Mouse (Mus musculus): Measurements from ENCODE around the gene 4930469K13Rik. TPM values are rescaled to one million over a fixed set of nuclear protein-coding genes. Genes with fewer than 3 reads are reported as not detected.

The 4930469K13Rik gene
- total and polyA plus RNA-seq, 3 experiments: 0.23 to 0.29 TPM; not detected in 1

DNA sequence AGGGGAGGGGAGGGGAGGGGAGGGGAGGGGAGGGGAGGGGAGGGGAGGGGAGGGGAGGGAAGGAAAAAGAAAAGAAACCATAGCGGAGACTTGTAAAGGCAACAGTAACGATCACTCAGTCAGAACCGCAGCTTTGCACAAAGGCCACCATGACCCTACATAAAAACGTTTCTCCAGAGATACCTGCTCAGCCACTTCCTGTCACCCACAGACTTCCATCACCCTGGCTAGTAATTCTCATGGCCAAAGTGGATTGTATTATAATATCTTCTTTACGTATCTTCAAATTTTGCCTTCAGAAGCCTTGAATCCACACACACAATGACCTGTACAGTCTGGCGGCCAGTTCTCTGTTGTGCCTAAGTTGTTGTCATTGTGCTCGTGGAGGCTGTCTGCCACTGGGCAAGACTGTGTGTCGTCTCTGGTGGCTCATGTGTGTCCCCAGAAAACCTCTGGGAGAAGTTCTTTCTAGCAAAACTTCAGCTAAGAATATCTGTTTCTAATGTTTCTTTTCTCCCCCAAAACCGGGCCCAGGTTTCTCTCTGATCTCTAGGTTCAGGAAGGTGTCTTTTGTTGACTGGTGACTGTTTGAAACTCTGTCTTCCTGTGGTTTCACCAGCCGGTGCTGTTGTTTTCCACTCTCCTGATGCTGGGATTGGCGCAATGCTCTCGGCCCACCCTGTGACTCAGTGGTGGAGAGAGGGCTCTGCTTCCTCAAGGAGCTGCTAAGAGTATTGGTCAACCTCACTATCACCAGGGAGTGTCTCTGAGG, 88.9 kb downstream of the 4930469K13Rik start:
- TF ChIP-seq MYC (IDR thresholded peaks at IDR 0.05; ENCODE audit: low read depth, low read length) (0 out of 2 replicates have a peak, but pooled peaks have one; percentile 6), MEF2A (IDR thresholded peaks at IDR 0.05; ENCODE audit: extremely low read depth, insufficient replicate concordance, low read depth, low read length, poor library complexity, severe bottlenecking) (no peak), JUND (IDR thresholded peaks at IDR 0.05; ENCODE audit: low read depth, low read length) (peak; percentile 8; the same call in 1 of the 2 replicates), SIN3A (IDR thresholded peaks at IDR 0.05; ENCODE audit: low read length) (peak; percentile 24), MAZ (IDR thresholded peaks at IDR 0.05; ENCODE audit: low read depth, low read length) (peak; percentile 35; the same call in 1 of the 2 replicates), HCFC1 (IDR thresholded peaks at IDR 0.05; ENCODE audit: low read depth, low read length) (peak; percentile 33; the same call in 1 of the 2 replicates), TBP (IDR thresholded peaks at IDR 0.05; ENCODE audit: low read depth, low read length) (no peak), NELFE (IDR thresholded peaks at IDR 0.05; ENCODE audit: low read depth, low read length) (no peak), UBTF (IDR thresholded peaks at IDR 0.05; ENCODE audit: borderline replicate concordance, insufficient read depth, low read depth, low read length) (no peak), ZC3H11A (IDR thresholded peaks at IDR 0.05; ENCODE audit: low read depth, low read length) (no peak), EP300 (IDR thresholded peaks at IDR 0.05; ENCODE audit: low read depth in 1 of 2, low read length in 2 of 2) (no peak), POLR2AphosphoS5 (IDR thresholded peaks at IDR 0.05; ENCODE audit: borderline replicate concordance, low read depth, low read length) (no peak), ZNF384 (IDR thresholded peaks at IDR 0.05; ENCODE audit: low read depth, low read length) (no peak), POLR2A (IDR thresholded peaks at IDR 0.05; ENCODE audit: control insufficient read depth in 1 of 2, insufficient read depth in 1 of 2, low read depth in 1 of 2, low read length in 2 of 2, poor library complexity in 1 of 2) (peak in 1 of 2 experiments; percentile 28; a peak in 1 of 4 replicates), MXI1 (IDR thresholded peaks at IDR 0.05; ENCODE audit: low read depth, low read length) (0 out of 2 replicates have a peak, but pooled peaks have one; percentile 21), ZKSCAN1 (IDR thresholded peaks at IDR 0.05; ENCODE audit: low read depth, low read length) (no peak), MAFK (IDR thresholded peaks at IDR 0.05; ENCODE audit: borderline replicate concordance, low read depth, low read length) (no peak), CHD1 (IDR thresholded peaks at IDR 0.05; ENCODE audit: low read depth, low read length) (0 out of 2 replicates have a peak, but pooled peaks have one; percentile 75), CTCF (IDR thresholded peaks at IDR 0.05 in 2 of 3, conservative IDR thresholded peaks at IDR 0.05 in 1 of 3; ENCODE audit: control insufficient read depth in 1 of 3, insufficient read depth in 1 of 3, low read depth in 2 of 3, low read length in 3 of 3, poor library complexity in 1 of 3, severe bottlenecking in 1 of 3) (no peak), ETS1 (IDR thresholded peaks at IDR 0.05; ENCODE audit: low read depth, low read length) (0 out of 2 replicates have a peak, but pooled peaks have one; percentile 13), MAX (IDR thresholded peaks at IDR 0.05; ENCODE audit: low read length) (no peak), SMC3 (IDR thresholded peaks at IDR 0.05; ENCODE audit: low read depth, low read length) (no peak)
- Histone ChIP-seq H3K4me1 (ENCODE audit: control insufficient read depth in 1 of 2, insufficient read depth in 2 of 2, low read length in 2 of 2) (peaks cover 38 to 43% of the 10 kb centered on the region in 2 experiments), H3K4me3 (ENCODE audit: control insufficient read depth in 1 of 2, insufficient read depth in 1 of 2, low read depth in 2 of 2, low read length in 2 of 2) (peak overlapping the region; percentile 14 to 40; a peak in 3 of 4 replicates), H3K9me3 (replicated peaks; ENCODE audit: insufficient read depth, low read length) (no peaks in the 10 kb centered on the region), H3K36me3 (ENCODE audit: control insufficient read depth in 1 of 2, insufficient read depth in 2 of 2, low read length in 2 of 2) (peaks cover 0 to 41% of the 10 kb centered on the region in 2 experiments; a peak in 2 of 4 replicates), H3K79me2 (ENCODE audit: control insufficient read depth, insufficient read depth, low read length, poor library complexity) (no peaks in the 10 kb centered on the region; the same call in 1 of the 2 replicates), H3K9ac (ENCODE audit: control insufficient read depth, low read depth, low read length, poor library complexity, severe bottlenecking) (peak overlapping the region; percentile 68), H3K27ac (ENCODE audit: control insufficient read depth, low read depth, low read length) (peak overlapping the region; percentile 95), H3K27me3 (ENCODE audit: control insufficient read depth in 1 of 2, insufficient read depth in 2 of 2, low read length in 2 of 2) (no peaks in the 10 kb centered on the region)
- DNase-seq (ENCODE audit: low read depth, low spot score): peak; percentile 62

All from MEL (cell line).